Mouse (Mus musculus) WW6 (cell line): ENCODE results near the gene Btbd19.
A peak's percentile ranks its signal among the peaks of the same experiment; 100 is the strongest.

Source experiments
- DNase-seq: peaks from one replicate; pipeline ENCODE4 v3.0.0-alpha.2; 2013; ENCODE audit warnings: low read depth, low spot score

Btbd19 gene

DNA sequence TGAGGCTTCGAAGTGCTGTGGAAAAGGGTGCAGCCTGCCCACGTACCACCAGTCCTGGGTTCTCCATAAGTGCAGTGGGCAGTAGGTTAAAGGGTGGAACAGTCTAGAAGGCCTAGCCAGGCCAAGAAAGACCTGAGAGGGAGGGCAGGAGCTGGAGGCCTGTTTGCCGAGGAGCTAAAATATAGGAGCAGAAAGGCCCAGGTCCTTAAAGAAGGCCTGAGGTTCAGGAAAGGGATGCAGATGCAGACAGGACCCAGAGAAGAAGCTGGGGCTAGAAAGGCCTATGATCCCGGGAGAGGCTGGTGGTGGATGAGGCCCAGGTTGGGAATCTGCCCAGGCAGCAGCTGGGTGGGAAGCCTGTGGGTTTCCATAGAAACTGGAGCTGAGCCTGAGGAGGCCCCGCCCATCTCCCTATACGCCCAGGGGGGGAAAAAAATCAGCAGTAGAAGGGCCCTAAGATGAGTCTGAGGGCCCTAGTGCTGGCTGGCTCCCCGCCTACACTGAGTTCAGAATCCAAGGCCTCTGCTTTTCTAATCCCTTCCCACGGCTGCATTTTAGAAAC, at the start of gene Btbd19:
TSS of gene Btbd19 (minus strand) at position 378 of the 562 bp plus-strand sequence.
- DNase-seq = no peak

- DNase-seq = no peak
Observed at GRCm38 (mm10) chr4:117169936-117170335, 44.4 kb upstream of the Btbd19 start.

GRCm38 (mm10) chr4:117161183-117161582, 35.7 kb upstream of the Btbd19 start:
- DNase-seq = no peak

DNA sequence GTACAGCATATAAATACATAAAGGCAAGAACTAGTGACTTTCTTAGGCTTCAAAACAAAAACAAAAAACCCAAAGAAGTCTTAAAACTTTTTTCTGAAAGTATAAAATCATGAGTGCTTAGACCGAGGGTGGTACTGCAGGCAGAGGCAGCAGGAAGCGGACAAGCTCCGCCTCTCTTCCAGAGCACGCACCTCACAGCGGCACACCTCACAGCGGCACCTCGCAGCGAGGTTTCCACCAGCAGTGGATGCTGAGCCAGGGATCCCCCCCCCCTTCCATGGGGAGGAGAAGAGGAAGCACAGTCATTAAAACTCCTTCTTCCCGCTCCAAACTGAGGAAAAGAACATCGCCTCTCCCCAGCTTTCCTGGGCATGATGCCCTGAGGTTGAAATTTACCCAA, 34.1 kb upstream of the Btbd19 start:
- no peak for DNase-seq

DNA sequence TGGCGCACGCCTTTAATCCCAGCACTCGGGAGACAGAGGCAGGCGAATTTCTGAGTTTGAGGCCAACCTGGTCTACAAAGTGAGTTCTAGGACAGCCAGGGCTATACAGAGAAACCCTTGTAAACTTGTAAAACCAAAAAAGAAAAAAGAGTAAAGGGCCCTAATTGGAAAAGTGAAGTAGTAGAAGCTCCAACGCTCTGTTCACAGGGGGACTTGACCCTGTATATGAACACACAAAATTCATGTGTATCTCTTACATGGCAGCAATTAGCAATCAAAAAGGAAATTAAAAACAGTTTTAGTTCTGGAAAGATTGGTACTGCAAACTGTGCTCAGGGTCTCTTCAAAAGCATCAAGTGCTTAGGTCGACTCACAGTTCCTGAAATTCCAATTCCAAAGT, 30.8 kb upstream of the Btbd19 start:
- no peak for DNase-seq

GRCm38 (mm10) chr4:117155792-117156355, 30.3 kb upstream of the Btbd19 start, which contains the start of gene Rps8:
TSS of gene Rps8 (minus strand) at chr4:117156243.
- DNase-seq = peak; percentile 84

DNA sequence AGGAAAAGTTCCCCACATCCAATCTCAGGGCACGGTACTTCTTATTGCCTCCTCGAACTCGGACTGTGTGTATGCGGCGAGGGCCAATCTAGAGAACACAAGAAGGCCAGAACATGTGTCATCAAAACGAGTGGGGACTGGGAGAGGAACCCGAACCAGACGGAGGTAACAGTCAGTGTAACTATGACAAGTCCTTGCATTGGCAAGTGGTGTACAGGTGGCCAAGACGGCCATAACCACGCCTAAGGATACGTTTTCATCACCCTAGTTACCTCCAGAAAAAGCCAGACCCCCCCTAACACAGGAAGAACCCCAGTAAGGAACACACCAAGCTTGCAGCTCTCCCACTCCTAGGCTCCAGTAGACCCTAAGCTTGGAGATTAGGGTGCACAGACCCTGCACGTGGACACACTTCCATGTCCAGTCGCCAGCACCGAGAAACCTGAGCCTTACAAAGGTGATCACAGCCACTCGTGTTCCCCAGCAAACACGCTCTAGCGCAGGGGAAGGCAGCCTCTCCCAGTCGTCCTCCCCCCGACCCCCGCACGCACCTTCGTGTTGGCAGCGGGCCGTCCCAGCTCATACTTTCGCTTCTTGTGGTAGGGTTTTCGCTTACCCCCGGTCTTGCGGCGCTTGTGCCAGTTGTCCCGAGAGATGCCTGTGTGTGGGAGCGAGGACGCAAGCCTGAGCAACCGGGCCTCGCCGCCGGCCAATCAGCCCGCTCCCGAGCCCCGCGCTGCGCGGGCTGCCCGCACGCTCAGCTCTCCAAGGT, 29.7 kb upstream of the Btbd19 start:
- DNase-seq = no peak

- DNase-seq = no peak
Observed at GRCm38 (mm10) chr4:117152714-117153113, 27.2 kb upstream of the Btbd19 start.

DNA sequence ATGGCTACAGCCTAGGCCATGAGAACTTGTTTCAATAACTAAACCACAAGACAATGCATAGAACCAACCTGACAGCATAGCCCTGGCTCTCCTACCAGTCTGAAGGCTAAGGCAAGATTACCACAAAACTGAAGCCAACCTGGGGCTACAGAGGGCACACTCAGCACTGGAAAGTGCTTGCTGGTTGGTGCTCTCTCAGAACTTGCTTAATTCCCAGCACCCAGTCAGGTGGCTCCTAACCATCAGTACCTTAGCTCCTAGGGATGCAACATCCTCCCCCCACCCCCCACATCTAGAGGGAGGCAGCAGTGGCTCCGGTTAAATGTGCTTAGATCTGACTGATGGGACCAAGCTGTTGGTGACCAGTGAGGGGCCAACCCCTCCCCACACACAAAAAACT, 25.9 kb upstream of the Btbd19 start:
- no peak for DNase-seq

DNA sequence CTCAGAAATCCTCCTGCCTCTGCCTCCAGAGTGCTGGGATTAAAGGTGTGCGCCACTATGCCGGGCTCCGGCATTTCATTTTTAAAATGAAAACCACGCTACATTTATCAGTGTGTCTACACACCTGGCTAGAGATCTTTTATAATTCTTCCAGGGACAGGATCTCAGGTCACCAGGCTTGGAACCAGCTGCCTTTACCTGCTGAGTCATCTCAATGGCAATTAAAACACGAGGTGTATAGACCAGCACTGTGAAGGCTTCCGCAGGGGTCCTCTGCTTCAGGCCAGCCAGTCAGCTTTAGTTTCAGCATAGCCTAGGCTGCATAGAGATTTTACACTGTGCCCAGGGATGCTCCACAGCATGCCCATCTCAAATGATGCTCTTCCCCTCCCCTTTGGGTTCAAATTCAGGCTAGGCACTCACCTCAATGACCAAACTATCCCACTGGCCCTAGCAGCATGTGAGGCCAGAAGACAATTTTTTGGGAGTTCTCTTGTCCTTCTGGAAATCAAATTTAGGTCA, 24.7 kb upstream of the Btbd19 start:
- DNase-seq = no peak

DNA sequence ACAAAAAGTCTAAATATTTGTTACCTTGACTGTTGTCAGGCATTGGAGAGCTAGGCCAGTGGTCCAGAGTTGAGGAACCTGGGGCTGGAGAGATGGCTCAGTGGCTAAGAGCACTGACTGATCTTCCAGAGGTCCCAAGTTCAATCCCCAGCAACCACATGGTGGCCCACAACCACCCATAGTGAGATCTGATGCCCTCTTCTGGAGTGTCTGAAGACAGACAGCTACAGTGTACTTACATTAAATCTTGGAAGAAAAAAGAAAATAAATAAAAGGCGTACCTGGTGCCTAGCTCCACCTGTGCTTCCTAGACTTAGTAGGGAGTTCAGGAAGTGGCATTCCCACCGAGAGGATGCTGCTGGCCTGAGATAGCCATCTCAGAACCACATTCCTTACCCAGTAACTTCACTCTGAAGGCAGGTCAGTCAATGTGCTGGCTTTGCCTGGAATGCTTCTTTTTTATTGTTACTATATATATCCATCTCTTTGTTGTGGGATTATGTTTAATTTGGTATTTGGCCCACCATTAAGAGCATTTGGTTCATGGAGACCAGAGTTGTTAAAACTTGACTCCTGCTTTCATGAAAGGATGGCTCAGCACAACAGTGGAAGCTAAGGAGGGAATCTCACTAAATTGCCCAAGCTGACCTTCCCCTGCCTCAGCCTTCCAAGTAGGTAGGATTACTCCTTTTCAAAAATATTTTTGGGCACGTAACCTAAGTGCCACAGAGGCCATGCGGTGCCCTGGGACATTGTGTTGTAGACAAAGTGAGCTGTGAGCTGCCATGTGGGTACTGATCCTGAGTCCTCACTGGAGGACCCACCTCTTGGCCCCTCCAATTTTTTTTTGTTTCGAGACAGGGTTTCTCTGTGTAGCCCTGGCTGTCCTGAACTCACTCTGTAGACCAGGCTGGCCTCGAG, 24.0 kb upstream of the Btbd19 start:
- DNase-seq = no peak

DNA sequence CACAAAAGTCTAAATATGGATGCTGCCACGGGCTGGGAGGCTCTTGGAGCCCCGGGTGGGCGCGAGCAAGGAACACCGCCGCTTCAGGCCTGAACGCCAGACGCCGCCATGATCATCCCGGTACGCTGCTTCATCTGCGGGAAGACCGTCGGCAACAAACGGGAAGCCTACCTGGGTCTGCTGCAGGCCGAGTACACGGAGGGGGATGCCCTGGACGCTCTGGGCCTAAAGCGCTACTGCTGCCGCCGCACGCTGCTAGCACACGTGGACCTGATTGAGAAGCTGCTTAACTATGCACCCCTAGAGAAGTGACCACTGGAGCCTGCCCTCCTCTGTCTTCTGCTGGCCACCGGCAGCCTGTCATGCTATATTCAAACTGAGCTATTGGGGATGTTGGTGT, 23.3 kb upstream of the Btbd19 start:
- no peak for DNase-seq

GRCm38 (mm10) chr4:117148047-117148713, 22.7 kb upstream of the Btbd19 start:
- no peak for DNase-seq

DNA sequence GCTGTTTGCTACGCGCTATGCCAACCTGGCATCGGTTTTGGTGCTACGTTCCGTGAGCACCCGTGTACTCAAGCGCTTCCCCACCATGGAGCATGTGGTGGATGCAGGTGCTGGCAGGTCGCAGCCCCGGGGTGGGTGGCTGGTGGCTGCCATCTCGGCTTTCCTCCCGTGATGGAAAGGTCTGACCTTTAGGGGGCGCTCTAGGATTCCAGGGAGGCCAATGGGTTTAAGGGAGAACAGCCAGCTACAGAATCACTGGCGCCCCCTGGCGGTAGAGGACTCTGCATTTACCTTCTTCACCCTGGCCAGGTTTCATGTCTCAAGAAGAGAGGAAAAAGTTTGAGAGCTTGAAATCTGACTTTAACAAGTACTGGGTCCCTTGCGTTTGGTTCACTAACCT, 20.7 kb upstream of the Btbd19 start:
- peak; percentile 92 for DNase-seq

DNA sequence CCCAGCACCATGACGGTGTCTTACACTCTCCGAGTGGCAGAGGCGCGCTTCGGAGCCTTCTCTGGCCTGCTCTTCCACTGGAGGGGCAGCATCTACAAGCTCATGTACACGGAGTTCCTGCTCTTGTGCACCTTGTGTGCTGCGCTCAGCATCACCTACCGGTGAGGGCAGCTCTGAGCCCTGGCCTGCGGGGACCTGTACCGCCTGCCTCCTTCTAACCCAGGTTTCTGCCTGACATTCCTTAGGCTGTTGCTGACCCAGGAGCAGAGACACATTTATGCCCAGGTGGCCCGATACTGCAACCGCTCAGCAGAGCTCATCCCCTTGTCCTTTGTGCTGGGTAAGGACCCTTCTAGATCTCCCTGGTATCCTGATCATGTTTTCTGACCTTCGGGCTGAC, 19.7 kb upstream of the Btbd19 start:
- DNase-seq = no peak

DNA sequence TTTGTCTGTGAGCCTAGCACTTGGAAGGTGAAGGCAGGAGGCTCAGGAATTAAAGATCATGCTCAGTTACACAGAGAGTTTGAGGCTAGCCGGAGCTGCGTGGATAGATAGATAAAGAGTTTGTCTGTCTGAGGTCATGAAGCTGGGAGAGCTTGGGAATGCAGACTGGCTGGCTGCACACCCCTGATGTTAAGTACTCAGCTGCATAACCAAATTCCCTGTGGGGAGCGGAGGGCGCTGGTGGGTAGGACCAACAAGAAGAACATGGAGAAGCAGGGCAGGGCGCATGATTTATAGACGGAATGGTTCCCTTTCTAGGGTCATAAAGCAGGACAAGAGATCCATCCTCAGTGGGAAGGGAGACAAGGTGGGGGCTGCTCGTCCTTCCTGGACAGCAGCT, 17.5 kb upstream of the Btbd19 start:
- no peak for DNase-seq

DNA sequence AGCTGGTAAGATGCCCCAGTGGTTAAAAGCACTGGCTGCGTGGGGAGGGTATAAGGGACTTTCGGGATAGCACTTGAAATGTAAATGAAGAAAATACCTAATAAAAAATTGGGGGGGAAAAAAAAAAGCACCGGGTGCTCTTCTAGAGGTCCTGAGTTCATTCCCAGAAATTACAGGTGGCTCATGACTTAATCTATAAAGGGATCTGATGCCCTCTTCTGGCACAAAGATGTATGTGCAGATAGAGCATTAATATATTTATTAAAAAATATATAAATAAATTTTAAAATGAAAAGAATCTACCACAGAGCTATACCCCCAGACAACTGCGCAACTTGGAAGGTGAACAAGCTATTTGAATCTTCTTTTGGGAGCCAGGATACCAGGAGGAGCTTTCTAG, 15.1 kb upstream of the Btbd19 start:
- DNase-seq = no peak

DNA sequence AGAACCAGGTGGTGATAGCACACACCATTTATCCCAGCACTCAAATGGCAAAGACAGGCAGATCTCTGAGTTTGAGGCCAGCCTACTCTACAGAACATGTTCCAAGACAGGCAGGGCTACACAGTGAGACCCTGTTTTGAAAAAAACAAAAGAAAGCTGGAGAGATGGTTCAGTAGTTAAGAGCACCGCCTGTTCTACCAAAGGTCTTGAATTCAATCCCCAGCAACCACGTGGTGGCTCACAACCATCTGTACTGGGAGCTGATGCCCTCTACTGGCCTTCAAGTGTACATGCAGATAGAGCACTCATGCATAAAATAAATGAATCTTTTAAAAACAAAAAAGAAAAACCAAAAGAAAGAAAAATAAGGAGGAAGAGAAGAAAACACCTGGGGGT, 13.7 kb upstream of the Btbd19 start:
- no peak for DNase-seq

DNA sequence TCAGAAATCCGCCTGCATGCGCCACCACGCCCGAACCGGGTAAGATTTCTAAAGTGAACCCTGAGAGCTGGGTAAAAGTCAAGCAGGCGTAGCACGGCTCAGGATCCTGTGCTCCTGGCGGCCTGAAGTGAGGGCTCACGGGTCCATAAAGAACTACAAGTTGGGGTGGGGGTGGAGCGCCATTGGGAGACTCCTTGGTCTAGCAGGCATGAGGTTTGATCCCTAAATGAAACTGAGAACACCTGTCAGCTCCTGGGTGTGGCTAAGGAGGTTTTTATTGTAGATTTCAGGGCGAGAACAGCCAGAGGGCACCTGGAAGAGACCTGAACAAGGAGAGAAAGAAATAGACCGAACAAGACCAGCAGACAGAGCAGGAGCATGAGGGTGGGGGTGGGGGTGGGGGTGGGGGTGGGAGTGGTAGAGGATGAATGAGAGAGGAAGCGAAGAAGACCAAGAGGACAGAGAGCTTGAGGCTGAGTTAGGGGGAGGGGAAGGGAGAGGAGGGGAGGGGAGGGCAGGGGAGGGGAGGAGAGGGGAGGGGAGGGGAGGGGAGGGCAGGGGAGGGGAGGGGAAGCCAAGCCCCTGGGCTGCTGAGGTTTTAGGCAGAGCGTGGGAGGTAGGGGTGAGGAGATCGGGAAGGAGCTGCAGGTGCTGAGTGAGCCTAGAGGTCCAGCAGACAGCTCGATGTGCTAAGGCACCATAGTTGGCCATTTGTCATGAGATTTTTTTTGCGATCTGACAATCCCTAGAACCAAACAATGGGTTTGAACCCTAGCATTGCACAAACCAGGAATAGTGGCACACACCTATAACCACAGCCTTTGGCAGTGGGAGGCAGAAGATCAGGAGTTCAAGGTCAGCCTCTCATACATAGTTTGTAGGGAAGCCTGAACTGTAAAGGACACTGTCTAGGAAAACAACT, 13.0 kb upstream of the Btbd19 start:
- DNase-seq = no peak

- DNase-seq = no peak
Observed at GRCm38 (mm10) chr4:117136034-117136433, 10.5 kb upstream of the Btbd19 start.
